Mouse (Mus musculus) testis, adult 2 months (tissue): ENCODE measurements around the gene Fmnl1.

Experiments used
- CTCF ChIP-seq: fragments of 200-500 bp; IDR thresholded peaks from 2 replicates; pipeline ENCODE4 v1.5.1; 2012; ENCODE audit warnings: low read depth, mild to moderate bottlenecking, inconsistent platforms, low read length, moderate library complexity; ENCODE audit not compliant: control insufficient read depth, insufficient read depth, insufficient replicate concordance
- POLR2A ChIP-seq: fragments of 200-500 bp; IDR thresholded peaks from 2 replicates; pipeline ENCODE4 v1.6.1; 2012; ENCODE audit warnings: low read depth, mild to moderate bottlenecking, inconsistent platforms, low read length, moderate library complexity; ENCODE audit not compliant: control insufficient read depth

GRCm38 (mm10) chr11:103195656-103196055 lies 24.7 kb downstream of the Fmnl1 start:
- 0 out of 2 replicates have a peak, but pooled peaks have one; percentile 3 for TF ChIP-seq CTCF
- no peak for TF ChIP-seq POLR2A
